Mouse (Mus musculus): Measurements from ENCODE around the gene Sgf29. TPM values are rescaled to one million over a fixed set of nuclear protein-coding genes. Genes with fewer than 3 reads are reported as not detected.

Sgf29 gene
- polyA plus RNA-seq, 1 experiment from 2014 or later, result 53.4 TPM

DNA sequence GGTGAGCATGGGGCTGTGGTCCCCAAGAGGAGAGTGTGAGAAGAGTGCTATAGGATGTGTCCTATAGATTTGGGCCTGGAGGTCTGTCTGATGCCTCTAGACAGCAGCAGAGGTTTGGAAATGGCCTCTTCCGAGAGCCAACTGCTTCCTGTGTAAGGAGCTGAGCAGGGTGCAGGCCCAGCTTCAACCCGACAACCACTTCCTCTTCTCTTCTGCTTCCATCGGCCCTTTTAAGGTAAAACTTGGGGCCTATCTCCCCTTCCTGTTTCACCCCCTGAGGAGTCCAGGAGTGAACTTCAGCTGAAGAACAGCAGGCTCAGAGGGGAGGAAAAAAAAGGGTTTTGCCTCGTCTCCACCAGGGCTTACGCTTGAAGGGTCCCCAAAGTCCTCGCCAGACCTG, 53.2 kb downstream of the Sgf29 start:
- H3K4me3 ChIP-seq, result peak overlapping the region; percentile 72; the same call in 1 of the 2 replicates
- ATAC-seq (ENCODE audit: low FRiP score), result no peak
- H3K9me3 ChIP-seq, result no peaks in the 10 kb centered on the region
- peaks cover 20% of the 10 kb centered on the region; the same call in 1 of the 2 replicates for H3K27me3 ChIP-seq
- H3K27ac ChIP-seq, result no peak overlapping the region
- H3K4me2 ChIP-seq, result peak overlapping the region; percentile 73
- WGBS, result 77% methylated on average over 6 of the region's 6 CpGs
- H3K4me1 ChIP-seq (replicated peaks), result peaks cover 63% of the 10 kb centered on the region
- peak overlapping the region; percentile 92 for H3K9ac ChIP-seq
- peaks cover 26% of the 10 kb centered on the region for H3K36me3 ChIP-seq

GRCm38 (mm10) chr7:126702861-126703756, 54.0 kb downstream of the Sgf29 start:
- WGBS, result 85% methylated on average over 12 of the region's 12 CpGs
- Histone ChIP-seq H3K27me3 (peaks cover 20% of the 10 kb centered on the region; the same call in 1 of the 2 replicates), H3K4me2 (peak overlapping the region; percentile 73), H3K36me3 (peaks cover 19% of the 10 kb centered on the region), H3K27ac (peak overlapping the region; percentile 86), H3K4me3 (peak overlapping the region; percentile 72), H3K9ac (peak overlapping the region; percentile 92), H3K4me1 (replicated peaks) (peaks cover 57% of the 10 kb centered on the region), H3K9me3 (no peaks in the 10 kb centered on the region)
- ATAC-seq (ENCODE audit: low FRiP score), result no peak

DNA sequence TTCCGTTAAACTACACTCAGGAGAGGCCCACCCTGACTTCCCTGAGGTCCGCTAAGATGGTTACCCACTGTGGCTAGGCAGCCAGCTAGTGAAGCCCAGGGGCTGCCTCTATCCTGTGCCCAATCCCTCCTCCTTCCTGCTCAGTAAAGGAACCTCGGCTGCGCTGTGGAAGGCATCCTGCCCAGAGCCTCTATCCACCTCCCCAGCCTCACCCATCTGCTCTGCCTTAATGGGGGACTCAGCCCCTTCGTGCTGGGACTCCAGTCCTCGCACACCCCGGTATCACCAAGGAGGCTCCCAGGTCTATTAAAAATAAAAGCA, 54.6 kb downstream of the Sgf29 start:
- Histone ChIP-seq H3K9ac (peak overlapping the region; percentile 92), H3K27ac (peak overlapping the region; percentile 86), H3K4me3 (peak overlapping the region; percentile 72), H3K4me2 (peak overlapping the region; percentile 73), H3K9me3 (no peaks in the 10 kb centered on the region), H3K36me3 (peaks cover 17% of the 10 kb centered on the region), H3K4me1 (replicated peaks) (peaks cover 57% of the 10 kb centered on the region), H3K27me3 (peaks cover 20% of the 10 kb centered on the region; the same call in 1 of the 2 replicates)
- no peak for ATAC-seq (ENCODE audit: low FRiP score)
- 8% methylated on average over 7 of the region's 7 CpGs for WGBS

GRCm38 (mm10) chr7:126704121-126704980, 55.2 kb downstream of the Sgf29 start:
- Histone ChIP-seq H3K9ac (peak overlapping the region; percentile 92), H3K9me3 (no peaks in the 10 kb centered on the region), H3K27me3 (peaks cover 20% of the 10 kb centered on the region; the same call in 1 of the 2 replicates), H3K27ac (peak overlapping the region; percentile 86), H3K4me1 (replicated peaks) (peaks cover 57% of the 10 kb centered on the region), H3K4me3 (peak overlapping the region; percentile 72), H3K4me2 (peak overlapping the region; percentile 73), H3K36me3 (peaks cover 12% of the 10 kb centered on the region)
- ATAC-seq (ENCODE audit: low FRiP score), result peak; percentile 83
- WGBS, result 1% methylated on average over 39 of the region's 39 CpGs

DNA sequence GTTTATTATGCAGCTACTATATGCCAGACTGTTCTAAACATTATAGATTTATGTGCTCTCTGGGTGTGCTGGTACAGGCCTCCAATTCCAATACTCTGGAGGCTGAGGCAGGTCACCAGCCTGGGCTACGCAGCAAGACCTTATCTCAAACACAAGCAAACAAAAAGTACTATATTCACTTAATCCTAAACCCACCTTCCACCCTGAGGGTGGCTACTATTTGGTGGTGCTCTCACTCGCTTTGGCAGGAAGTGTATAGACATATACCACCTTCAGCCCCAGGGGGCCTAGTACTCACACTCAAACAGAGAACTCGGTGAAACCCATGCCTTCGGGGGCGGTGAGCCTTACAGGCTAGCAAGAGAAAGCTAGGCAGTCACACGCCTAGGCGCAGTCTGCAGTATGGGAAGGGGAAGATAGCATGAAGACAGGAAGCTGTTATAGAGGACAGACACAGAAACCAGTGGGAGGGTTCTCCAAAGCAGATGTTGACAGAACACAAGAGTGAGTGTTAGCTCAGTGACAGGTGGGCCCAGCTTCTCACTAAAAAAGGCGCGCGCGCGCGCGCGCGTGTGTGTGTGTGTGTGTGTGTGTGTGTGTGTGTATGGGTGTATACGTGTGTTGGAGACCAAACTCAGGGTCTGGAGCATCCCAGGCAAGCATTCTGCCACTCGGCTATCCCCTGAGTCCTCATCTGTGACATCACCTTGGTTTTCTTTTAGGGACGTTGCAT, 58.5 kb downstream of the Sgf29 start, which contains the start of gene Coro1a:
Coro1a (minus strand) TSS at position 346 of the 733 bp plus-strand sequence.
- Histone ChIP-seq H3K4me2 (no peak within 1 kb of the TSS), H3K27ac (no peak within 1 kb of the TSS), H3K36me3 (no peaks in the 10 kb centered on the region), H3K9ac (no peak within 1 kb of the TSS), H3K9me3 (no peaks in the 10 kb centered on the region), H3K4me3 (no peak within 1 kb of the TSS), H3K27me3 (peaks cover 20% of the 10 kb centered on the region; the same call in 1 of the 2 replicates), H3K4me1 (replicated peaks) (peaks cover 28% of the 10 kb centered on the region)
- ATAC-seq (ENCODE audit: low FRiP score), result no peak
- WGBS, result 92% methylated on average over 19 of the region's 19 CpGs

- H3K4me1 ChIP-seq (replicated peaks), result peaks cover 20% of the 10 kb centered on the region
- no peaks in the 10 kb centered on the region for H3K9me3 ChIP-seq
- H3K36me3 ChIP-seq, result no peaks in the 10 kb centered on the region
- no peak overlapping the region for H3K4me2 ChIP-seq
- ATAC-seq (ENCODE audit: low FRiP score), result no peak
- H3K9ac ChIP-seq, result no peak overlapping the region
- H3K4me3 ChIP-seq, result no peak overlapping the region
- 85% methylated on average over 10 of the region's 10 CpGs for WGBS
- H3K27me3 ChIP-seq, result peaks cover 13% of the 10 kb centered on the region; the same call in 1 of the 2 replicates
- no peak overlapping the region for H3K27ac ChIP-seq
Measured at GRCm38 (mm10) chr7:126708175-126708952, 59.3 kb downstream of the Sgf29 start.

DNA sequence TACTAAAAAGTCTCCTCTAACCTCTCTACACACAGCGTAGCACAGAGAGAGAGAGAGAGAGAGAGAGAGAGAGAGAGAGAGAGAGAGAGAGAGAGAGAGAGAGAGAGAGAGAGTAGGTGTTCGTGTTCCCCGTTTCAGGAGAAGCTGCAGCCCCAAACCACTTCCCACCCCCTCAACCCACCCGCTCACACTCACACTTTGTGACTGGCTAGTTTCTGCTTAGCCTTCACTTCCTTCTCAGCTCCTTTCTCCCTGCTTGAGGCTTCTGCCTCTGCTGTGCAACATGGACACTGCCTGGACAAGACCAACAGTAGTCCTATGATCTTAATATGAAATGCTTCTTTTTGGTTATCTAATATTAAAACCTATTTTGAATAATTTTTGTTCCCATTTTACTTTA, 61.2 kb downstream of the Sgf29 start:
- Histone ChIP-seq H3K9ac (no peak overlapping the region), H3K27me3 (peaks cover 11% of the 10 kb centered on the region; the same call in 1 of the 2 replicates), H3K4me3 (no peak overlapping the region), H3K36me3 (no peaks in the 10 kb centered on the region), H3K4me2 (no peak overlapping the region), H3K9me3 (no peaks in the 10 kb centered on the region), H3K4me1 (replicated peaks) (peaks cover 3% of the 10 kb centered on the region), H3K27ac (no peak overlapping the region)
- WGBS, result 74% methylated on average over 4 of the region's 4 CpGs
- ATAC-seq (ENCODE audit: low FRiP score), result no peak

DNA sequence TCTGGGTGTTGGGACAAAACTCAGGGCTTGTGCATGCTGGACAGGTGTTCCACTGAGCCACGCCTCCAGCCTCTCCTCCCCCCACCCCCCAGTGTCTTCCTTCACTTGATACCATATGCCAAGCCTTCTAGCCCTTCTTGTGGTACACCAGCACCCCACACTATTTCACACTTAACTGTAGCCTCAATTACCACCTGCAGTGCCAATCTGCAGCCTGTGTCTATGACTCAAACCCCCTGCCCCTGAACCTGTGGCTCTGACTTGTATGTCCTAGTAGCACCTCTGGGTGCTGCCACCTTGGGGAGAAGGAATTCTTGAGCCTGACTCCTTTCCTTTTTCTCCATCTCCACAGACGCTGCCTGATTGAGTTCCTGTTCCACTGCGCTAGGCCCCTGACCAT, 62.8 kb downstream of the Sgf29 start:
- ATAC-seq (ENCODE audit: low FRiP score), result no peak
- 74% methylated on average over 3 of the region's 3 CpGs for WGBS
- Histone ChIP-seq H3K9ac (no peak overlapping the region), H3K36me3 (no peaks in the 10 kb centered on the region), H3K4me2 (no peak overlapping the region), H3K27me3 (0 out of 2 replicates have a peak, but pooled peaks cover 3% of the 10 kb centered on the region), H3K4me3 (no peak overlapping the region), H3K4me1 (replicated peaks) (no peaks in the 10 kb centered on the region), H3K27ac (no peak overlapping the region), H3K9me3 (no peaks in the 10 kb centered on the region)

- 81% methylated on average over 4 of the region's 4 CpGs for WGBS
- ATAC-seq (ENCODE audit: low FRiP score), result no peak
- H3K9me3 ChIP-seq, result no peaks in the 10 kb centered on the region
Measured at GRCm38 (mm10) chr7:126715679-126716078, 66.6 kb downstream of the Sgf29 start.

DNA sequence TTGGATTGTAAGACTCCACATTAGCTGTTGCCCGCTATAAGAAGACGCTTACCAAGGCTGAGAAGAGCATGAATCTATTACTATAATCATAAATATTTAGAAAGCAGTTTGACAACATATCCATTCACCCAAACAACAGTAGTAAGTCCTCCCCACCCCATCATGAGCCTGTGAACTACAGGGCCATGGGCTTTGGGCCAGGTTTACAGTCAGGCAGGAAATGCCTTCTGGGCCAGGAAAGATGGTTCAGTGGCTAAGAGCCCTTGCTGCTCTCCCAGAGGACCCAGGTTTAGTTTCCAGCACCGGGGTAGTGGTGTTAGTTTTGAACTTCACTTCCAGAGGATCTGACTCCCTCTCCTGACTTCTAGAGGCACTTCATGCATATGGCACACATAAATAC, 68.5 kb downstream of the Sgf29 start:
- H3K27ac ChIP-seq, result no peak overlapping the region
- no peaks in the 10 kb centered on the region for H3K4me1 ChIP-seq (replicated peaks)
- H3K4me2 ChIP-seq, result no peak overlapping the region
- no peak overlapping the region for H3K4me3 ChIP-seq
- WGBS, result 90% methylated on average over 3 of the region's 3 CpGs
- H3K36me3 ChIP-seq, result no peaks in the 10 kb centered on the region
- H3K27me3 ChIP-seq, result no peaks in the 10 kb centered on the region
- ATAC-seq (ENCODE audit: low FRiP score), result no peak
- H3K9ac ChIP-seq, result no peak overlapping the region
- H3K9me3 ChIP-seq, result 0 out of 2 replicates have a peak, but pooled peaks cover 3% of the 10 kb centered on the region

More at GRCm38 (mm10) chr7:126715679-126716078, 66.6 kb downstream of the Sgf29 start:
- Histone ChIP-seq H3K9ac (no peak overlapping the region), H3K27me3 (no peaks in the 10 kb centered on the region), H3K27ac (no peak overlapping the region), H3K4me2 (no peak overlapping the region), H3K4me1 (replicated peaks) (no peaks in the 10 kb centered on the region), H3K4me3 (no peak overlapping the region), H3K36me3 (no peaks in the 10 kb centered on the region)

GRCm38 (mm10) chr7:126718787-126719337, 69.8 kb downstream of the Sgf29 start:
- ATAC-seq (ENCODE audit: low FRiP score), result no peak
- no peaks in the 10 kb centered on the region for H3K4me1 ChIP-seq (replicated peaks)
- 97% methylated on average over 5 of the region's 5 CpGs for WGBS
- no peaks in the 10 kb centered on the region for H3K36me3 ChIP-seq
- H3K27ac ChIP-seq, result no peak overlapping the region
- no peak overlapping the region for H3K4me2 ChIP-seq
- H3K4me3 ChIP-seq, result no peak overlapping the region
- H3K27me3 ChIP-seq, result no peaks in the 10 kb centered on the region
- no peak overlapping the region for H3K9ac ChIP-seq
- peaks cover 5% of the 10 kb centered on the region; the same call in 1 of the 2 replicates for H3K9me3 ChIP-seq
